Mouse (Mus musculus) olfactory bulb, adult 2 months (tissue): ENCODE measurements around the gene Odf3.

Source experiments
- CTCF ChIP-seq: fragments of 200-500 bp; IDR thresholded peaks from 2 replicates; pipeline ENCODE4 v1.5.1; 2012; ENCODE audit warnings: low read depth, mild to moderate bottlenecking, low read length, moderate library complexity; ENCODE audit not compliant: insufficient read depth
- POLR2A ChIP-seq: fragments of 200-500 bp; IDR thresholded peaks from 2 replicates; pipeline ENCODE4 v1.6.1; 2012; ENCODE audit warnings: mild to moderate bottlenecking, low read depth, low read length, moderate library complexity; ENCODE audit not compliant: insufficient read depth

DNA sequence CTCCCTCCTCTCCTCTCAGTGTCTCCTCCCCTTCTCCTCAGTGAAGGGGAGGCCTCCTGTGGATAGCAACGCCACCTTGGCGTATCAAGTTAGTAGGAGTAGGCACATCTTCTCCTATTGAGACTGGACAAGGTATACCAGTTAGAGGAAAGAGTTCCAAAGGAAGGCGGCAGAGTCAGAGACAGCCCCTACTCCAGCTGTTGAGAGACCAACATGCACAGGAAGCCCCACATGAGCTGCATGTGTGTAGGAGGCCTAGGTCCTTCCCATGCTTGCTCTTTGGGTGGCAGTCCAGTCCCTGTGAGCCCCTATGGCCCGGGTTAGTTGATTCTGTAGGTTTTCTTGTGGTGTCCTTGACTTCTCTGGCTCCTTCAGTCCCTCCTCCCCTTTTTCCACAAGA lies 14.3 kb upstream of the Odf3 start:
- no peak for TF ChIP-seq CTCF
- no peak for TF ChIP-seq POLR2A
